Mouse (Mus musculus) kidney, adult 2 months (tissue): ENCODE measurements at regions not wholly inside any gene's neighbourhood (a gene's known extent, or its start where the extent isn't known, plus 50 kb on each side); places are given as distances from the start of the nearest gene placed in this dataset.

ENCODE experiments used
- CTCF ChIP-seq: fragments of 200-500 bp; conservative IDR thresholded peaks from 2 replicates; pipeline ENCODE4 v1.5.1; 2011; ENCODE audit warnings: low read depth, mild to moderate bottlenecking, control low read depth, low read length, moderate library complexity, mixed read lengths; ENCODE audit not compliant: insufficient read depth, insufficient read length
- POLR2A ChIP-seq: fragments of 200-500 bp; IDR thresholded peaks from one replicate; pipeline ENCODE4 v1.6.1; 2011; ENCODE audit warnings: low read depth, low read length, control low read depth

GRCm38 (mm10) chr5:118824791-118825190 lies 264.3 kb downstream of the Med13l start:
- TF ChIP-seq CTCF (no peak), POLR2A (no peak)
